Mouse (Mus musculus) embryonic stem cell, embryonic (primary cell): ENCODE results near the gene Etnppl.

ENCODE experiments used
- CTCF ChIA-PET, 4 experiments: fragments of 300-600 bp in 2 of 4; fragments of 350-600 bp in 2 of 4; sonication (Branson Sonifier 250); formaldehyde crosslinking; loops; one replicate each; lab custom pipeline; 2022; ENCODE audit warnings: inconsistent platforms in 2 of 4; lab: Charles Lee
- POLR2A ChIA-PET, 4 experiments: fragments of 300-600 bp in 2 of 4; fragments of 350-600 bp in 2 of 4; sonication (Branson Sonifier 250); formaldehyde crosslinking; loops; one replicate each; lab custom pipeline; 2022; ENCODE audit warnings: antibody characterized with exemption in 4 of 4, inconsistent platforms in 1 of 4; lab: Charles Lee

The Etnppl gene

DNA sequence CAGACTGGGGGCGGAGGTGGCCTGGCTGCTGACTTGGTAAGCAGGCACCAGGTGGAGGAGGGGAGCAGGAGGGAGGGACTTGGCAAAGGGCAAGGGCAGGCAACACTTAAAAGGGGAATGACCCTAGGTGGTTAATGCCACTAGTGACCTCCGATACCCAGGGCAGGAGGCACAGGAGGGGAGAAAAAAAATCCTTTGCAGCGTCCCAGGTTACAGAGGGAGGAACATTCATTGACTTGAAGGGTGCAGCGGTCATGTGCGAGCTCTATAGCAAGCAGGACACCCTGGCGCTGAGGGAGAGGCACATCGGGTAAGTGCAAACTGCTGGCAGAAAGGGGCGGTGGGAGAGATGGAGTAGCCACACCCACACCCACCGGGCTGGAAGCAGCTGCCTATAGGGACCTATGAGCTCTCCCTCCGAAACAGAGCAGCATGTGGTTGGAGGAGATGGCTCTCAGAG, at the start of gene Etnppl:
Etnppl (plus strand) TSS at position 10 of the 460 bp plus-strand sequence.
- CTCF ChIA-PET: interaction anchor here in 2 of 4 experiments (0.6 to 1.0 kb wide), 2 partner anchors 41 to 432 kb away, joined by 3 to 4 read pairs; no protein-coding TSS in a partner anchor
- POLR2A ChIA-PET: no interaction called here

DNA sequence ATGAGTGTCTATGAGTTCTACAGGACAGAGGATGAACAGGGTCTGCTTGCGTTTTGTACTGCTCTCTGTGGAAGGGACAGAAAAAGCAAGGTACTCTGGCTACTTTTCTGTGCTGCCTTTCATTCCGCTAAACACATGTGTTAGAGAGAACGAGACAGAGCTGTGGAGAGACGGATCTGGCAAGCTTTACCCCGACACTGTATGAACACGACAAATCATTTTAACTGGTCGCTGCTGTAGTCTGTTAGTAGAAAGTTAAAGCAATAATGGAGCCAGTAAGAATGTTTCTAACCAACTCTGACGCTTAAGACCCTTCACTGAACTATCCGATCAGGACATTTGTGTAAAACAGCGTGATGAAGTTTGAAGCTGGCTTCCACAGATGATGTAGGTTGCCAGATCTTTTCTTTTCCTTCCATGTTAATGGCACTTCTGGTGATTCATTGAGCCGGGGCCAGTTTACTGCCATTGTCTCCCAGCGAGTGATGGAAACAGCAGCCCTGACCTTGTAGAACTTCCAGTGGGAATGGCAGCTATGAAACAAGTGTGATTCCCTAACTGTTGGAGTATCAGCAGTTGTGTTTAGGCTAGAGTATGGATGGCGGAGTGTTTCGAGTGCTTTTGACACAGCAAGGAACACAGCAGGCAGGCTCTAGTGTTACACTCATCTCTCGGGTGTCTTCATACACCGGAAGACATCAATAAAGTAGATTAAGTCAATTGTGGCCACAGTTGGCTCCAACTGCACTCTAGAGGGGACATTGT, 48.7 kb upstream of the Etnppl start:
- ChIA-PET CTCF (interaction anchor here in 1 of 4 experiments (0.6 kb wide), 1 partner anchor 78 kb away, joined by 3 read pairs; no protein-coding TSS in a partner anchor), POLR2A (no interaction called here)

DNA sequence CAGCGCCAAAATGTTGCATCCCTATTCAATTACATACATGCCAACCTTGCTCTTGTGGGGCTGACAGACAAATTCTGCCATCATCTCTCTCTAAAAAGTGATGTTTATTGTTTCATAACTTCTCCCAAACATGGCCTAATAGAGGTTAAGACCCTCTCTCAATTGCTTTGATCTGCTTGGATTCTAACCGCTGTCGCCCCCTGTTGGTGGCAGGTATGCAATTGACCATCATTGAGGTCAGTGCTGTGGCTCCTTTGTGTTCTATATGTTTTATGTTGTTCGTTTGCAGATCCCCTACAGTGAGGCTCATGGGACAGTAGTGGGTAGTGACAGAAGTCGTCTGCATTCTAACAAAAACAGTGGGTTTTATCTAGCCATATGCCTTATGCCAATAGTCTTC, 44.0 kb upstream of the Etnppl start:
- ChIA-PET CTCF (no interaction called here), POLR2A (no interaction called here)

DNA sequence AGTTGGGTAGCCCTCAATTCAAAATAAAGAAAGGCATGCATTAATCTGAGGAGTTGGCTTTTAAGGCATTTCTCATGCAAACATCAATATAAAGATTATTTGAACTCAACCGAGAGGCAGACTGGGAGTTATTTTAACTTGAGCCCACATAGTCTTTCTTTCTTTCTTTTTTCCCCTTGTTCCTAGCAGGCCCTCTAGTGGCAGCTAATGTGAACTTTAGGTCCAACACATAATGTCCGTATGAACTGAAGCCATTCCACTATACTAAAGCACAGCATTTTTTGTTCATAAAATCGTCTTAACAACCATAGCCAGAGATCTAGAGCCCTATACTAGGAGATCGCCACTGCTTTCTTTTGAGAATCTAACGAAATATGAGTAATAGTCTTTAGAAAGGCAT, 42.6 kb upstream of the Etnppl start:
- CTCF ChIA-PET: interaction anchor here (0.6 to 1.4 kb wide), 7 partner anchors 137 to 1999 kb away, joined by 3 to 11 read pairs (median 4); no protein-coding TSS in a partner anchor
- POLR2A ChIA-PET: interaction anchor here in 1 of 4 experiments (0.7 kb wide), 2 partner anchors 116 to 457 kb away, joined by 3 to 4 read pairs; no protein-coding TSS in a partner anchor

- ChIA-PET POLR2A (no interaction called here), CTCF (interaction anchor here (0.6 to 1.8 kb wide), 27 partner anchors 9 to 1400 kb away, joined by 3 to 10 read pairs (median 3); no protein-coding TSS in a partner anchor)
These were observed 40.6 kb upstream of the Etnppl start for GRCm38 (mm10) chr3:130576683-130577082.

- ChIA-PET POLR2A (no interaction called here), CTCF (no interaction called here)
These were observed 37.7 kb upstream of the Etnppl start for GRCm38 (mm10) chr3:130579501-130579900.

GRCm38 (mm10) chr3:130581577-130581976, 35.7 kb upstream of the Etnppl start:
- ChIA-PET POLR2A (no interaction called here), CTCF (no interaction called here)

DNA sequence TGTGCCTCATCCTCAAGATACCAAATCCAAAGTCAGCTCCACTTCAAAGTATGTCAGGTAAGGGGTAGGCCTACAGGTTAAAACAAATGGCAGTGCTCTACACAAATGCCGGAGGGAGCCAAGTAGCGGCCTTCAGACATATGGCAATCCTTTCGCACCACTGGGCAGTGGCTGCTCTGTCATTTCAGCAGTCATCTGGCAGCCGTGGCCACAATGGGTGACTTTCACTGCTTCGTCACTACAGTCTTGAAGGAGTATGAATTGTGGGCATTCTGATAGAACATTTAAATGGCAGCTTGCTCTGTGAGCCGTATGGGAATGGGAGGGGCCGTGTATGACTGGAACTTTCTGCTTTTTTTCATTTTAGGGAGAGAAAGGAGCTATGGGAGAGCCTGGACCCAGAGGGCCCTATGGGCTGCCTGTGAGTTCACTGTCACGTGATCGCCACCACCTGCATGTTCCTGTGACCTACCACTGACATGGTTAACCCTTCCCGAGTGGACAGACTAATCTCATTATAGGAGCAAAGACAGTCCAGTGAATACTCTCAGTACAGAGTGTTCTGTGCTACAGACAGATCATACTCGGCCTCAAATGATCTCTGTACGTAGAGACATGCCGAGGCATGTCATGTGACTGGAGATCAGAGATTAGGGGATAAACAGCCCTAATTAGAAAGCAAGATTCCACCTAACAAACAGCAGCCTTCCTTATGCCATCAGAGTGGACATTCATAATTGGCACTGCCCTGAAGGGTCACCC, 34.2 kb upstream of the Etnppl start:
- POLR2A ChIA-PET: no interaction called here
- CTCF ChIA-PET: interaction anchor here in 1 of 4 experiments (0.6 kb wide), 1 partner anchor 810 kb away, joined by 6 read pairs; no protein-coding TSS in a partner anchor

DNA sequence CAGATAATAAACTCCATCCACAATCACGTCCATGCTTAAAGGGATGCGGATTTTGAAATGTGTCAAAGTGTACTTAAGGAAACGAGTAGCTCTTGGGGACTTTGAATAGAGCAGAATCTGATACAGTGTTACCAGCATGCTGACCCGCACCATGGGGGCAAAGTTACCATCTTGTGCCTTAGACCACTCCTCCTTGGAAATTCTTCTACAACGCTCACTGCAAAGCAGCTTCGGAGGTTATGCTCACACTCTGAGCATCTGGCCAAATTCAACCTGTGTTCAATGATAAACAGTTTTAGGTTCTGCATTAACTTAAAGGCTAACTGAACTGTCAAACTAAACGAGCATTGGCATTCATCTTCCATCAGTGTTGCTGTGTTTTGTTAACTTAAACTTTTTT, 33.2 kb upstream of the Etnppl start:
- POLR2A ChIA-PET: no interaction called here
- CTCF ChIA-PET: no interaction called here

- POLR2A ChIA-PET: no interaction called here
These were observed 22.2 kb upstream of the Etnppl start for GRCm38 (mm10) chr3:130595050-130595449.

DNA sequence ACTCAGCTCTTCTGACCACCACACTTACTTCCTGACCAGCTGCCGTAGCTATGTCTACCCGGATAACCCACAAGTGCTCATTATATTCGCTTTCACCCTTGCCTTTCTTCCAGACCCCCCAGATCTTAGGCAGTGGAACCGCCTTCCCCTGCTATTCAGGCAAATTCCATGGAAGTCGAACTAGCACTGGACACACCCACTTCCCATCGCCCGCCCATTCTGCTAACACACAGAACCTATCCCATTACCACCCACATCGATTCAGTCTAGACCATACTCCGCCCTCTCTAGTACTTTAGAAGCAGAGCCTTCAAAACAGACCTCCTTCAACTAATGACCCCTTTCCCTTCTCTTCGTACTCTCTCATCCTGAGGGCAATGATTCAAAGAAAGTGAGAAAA, 15.8 kb upstream of the Etnppl start:
- POLR2A ChIA-PET: interaction anchor here in 1 of 4 experiments (0.6 kb wide), 1 partner anchor 81 kb away, joined by 3 read pairs; no protein-coding TSS in a partner anchor
- CTCF ChIA-PET: no interaction called here

More at GRCm38 (mm10) chr3:130595050-130595449, 22.2 kb upstream of the Etnppl start:
- CTCF ChIA-PET: no interaction called here

DNA sequence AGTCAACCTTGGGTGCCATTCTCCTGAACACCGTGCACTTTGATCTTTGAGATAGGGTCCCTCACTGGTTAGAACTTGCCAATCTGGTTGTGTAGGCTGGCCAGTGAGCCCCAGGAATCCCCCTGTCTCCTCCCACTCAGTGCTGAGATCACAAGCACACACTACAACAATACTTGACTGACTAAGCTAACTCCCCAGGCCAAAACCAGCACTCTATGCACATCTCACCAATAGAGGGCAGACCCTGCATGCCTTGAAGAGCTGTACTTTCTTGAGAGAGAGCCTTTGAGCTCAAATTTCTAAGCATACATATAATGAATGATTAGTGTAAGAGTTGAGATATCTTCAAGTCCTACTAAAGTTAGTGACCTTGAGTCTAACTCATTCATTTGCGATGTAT, 9.3 kb upstream of the Etnppl start:
- ChIA-PET CTCF (interaction anchor here (0.6 to 1.1 kb wide), 6 partner anchors 11 to 278 kb away, joined by 3 to 4 read pairs (median 3); no protein-coding TSS in a partner anchor), POLR2A (interaction anchor here in 1 of 4 experiments (0.6 kb wide), 1 partner anchor 70 kb away, joined by 3 read pairs; no protein-coding TSS in a partner anchor)

- ChIA-PET CTCF (no interaction called here), POLR2A (no interaction called here)
These were observed 2.8 kb upstream of the Etnppl start for GRCm38 (mm10) chr3:130614444-130614843.

- ChIA-PET CTCF (no interaction called here), POLR2A (no interaction called here)
These were observed 1.6 kb upstream of the Etnppl start for GRCm38 (mm10) chr3:130615625-130616024.

DNA sequence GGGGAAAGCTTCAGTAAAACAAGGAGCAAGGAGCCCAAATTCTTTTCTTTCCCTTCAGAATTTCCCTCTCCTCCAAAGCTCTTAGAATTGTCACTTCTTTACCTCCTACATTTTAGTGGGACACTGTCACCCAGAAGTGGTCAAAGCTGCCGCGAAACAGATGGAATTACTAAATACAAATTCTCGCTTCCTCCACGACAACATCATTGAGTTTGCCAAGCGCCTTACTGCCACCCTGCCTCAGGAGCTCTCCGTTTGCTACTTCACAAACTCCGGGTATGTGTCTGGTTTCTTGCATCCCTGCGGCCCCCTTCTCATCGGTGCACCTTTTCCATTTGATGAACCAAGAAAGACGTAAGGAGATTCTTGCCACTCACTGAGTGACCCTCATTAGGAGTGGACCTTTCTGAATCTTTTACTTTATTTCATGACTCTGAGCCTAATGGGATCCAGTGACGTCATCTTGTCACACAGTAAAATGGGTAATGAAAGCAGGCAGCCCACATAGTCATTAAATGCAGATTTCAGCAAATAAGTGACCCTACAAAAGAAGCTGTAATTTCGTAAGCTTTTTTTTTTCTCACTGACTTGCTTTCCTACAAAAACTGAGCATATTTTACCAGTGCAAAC, 3.4 kb downstream of the Etnppl start:
- ChIA-PET POLR2A (no interaction called here), CTCF (interaction anchor here in 1 of 4 experiments (0.7 kb wide), 1 partner anchor 520 kb away, joined by 4 read pairs; no protein-coding TSS in a partner anchor)

GRCm38 (mm10) chr3:130628358-130628757, 11.1 kb downstream of the Etnppl start:
- CTCF ChIA-PET: no interaction called here
- POLR2A ChIA-PET: no interaction called here

DNA sequence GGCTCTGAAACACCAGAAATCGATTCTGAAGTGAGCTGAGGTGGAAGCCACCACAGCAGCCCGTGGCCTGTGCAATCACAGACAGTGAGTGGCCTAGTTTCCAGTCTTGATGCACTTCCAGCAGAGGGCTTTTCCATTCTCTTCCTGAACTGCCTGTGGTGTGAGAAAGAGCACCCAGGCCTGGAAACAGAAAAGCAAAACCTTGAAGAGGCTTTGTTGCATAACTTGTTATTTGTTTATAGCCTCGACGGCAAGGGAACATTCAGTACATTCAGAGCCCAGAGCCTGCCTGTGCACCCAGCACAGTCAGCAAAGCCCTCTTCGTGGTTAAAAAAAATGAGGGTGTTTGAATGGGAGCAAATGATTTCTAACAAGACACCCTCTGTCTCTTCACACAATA, 16.6 kb downstream of the Etnppl start:
- ChIA-PET POLR2A (no interaction called here), CTCF (no interaction called here)

DNA sequence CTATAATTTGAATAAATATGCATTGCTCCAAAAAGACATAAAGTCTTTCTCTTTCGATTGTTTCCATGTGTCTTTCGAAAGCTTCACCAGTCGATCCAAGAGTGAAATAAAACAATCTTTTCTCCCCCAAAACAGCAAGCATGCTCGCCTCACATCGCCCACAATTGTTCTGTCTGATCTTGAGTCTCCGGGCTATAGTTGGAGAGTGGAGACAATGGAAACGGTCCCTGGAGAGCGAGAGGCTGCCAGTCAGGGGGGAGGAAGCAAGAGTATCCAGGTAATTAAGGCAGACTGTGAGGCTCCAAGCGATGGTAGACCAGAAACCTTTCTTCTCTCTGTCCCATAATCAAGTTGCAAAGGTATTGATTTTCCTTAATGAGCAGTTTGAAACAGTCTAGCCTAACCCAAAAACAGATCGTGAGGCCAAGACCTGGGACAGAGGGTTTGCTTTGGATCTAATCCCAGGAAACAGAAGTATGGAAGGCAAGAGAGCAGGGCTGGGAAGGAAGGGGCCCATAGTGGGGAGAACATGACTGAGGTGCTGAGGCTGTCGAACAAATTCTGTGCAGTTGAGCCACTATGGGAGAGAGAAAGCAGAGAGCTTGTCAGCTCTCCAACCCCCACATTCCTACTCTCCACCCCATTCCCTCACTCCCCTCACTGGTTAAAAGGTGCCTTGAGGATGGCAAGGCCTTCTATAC, 29.0 kb downstream of the Etnppl start:
- ChIA-PET POLR2A (no interaction called here), CTCF (no interaction called here)

- ChIA-PET POLR2A (no interaction called here), CTCF (no interaction called here)
These were observed 32.3 kb downstream of the Etnppl start for GRCm38 (mm10) chr3:130649569-130649968.
